Mouse (Mus musculus) forebrain, embryonic 14.5 days (tissue): ENCODE measurements around the gene Mrps31. TPM values are rescaled to one million over a fixed set of nuclear protein-coding genes. Genes with fewer than 3 reads are reported as not detected.

Source experiments
- ATAC-seq: fragments of 200-750 bp; cut with Nextera tagmentation; 2 replicates; pipeline ENCODE4 v1.8.0; 2017; ENCODE audit warnings: mild to moderate bottlenecking, moderate library complexity
- DNase-seq: peaks from one replicate; pipeline ENCODE4 v3.0.0-alpha.2; 2015; ENCODE audit warnings: low spot score
- H3K27ac ChIP-seq: fragments of 300-500 bp; sonication (generic); 2 replicates; pipeline ENCODE4 v1.5.1; 2014; ENCODE audit warnings: low read depth, mild to moderate bottlenecking, control low read depth, low read length, moderate library complexity
- H3K27me3 ChIP-seq: fragments of 300-500 bp; sonication (generic); replicated peaks from 2 replicates; pipeline ENCODE4 v1.6.1; 2014; ENCODE audit warnings: low read length, control low read depth, mixed read lengths; ENCODE audit not compliant: control insufficient read depth, insufficient read depth
- H3K36me3 ChIP-seq: fragments of 300-500 bp; sonication (generic); 2 replicates; pipeline ENCODE4 v1.6.1; 2014; ENCODE audit warnings: low read length, control low read depth; ENCODE audit not compliant: control insufficient read depth, insufficient read depth
- H3K4me1 ChIP-seq: fragments of 300-500 bp; sonication (generic); 2 replicates; pipeline ENCODE4 v1.6.1; 2014; ENCODE audit warnings: antibody characterized with exemption, low read length, control low read depth; ENCODE audit not compliant: control insufficient read depth, insufficient read depth
- H3K4me2 ChIP-seq: fragments of 300-500 bp; sonication (generic); 2 replicates; pipeline ENCODE4 v1.6.1; 2014; ENCODE audit warnings: mild to moderate bottlenecking, control low read depth, low read length
- H3K4me3 ChIP-seq: fragments of 300-500 bp; sonication (generic); 2 replicates; pipeline ENCODE4 v1.5.1; 2014; ENCODE audit warnings: low read depth, low read length, control low read depth
- H3K9ac ChIP-seq: fragments of 300-500 bp; sonication (generic); 2 replicates; pipeline ENCODE4 v1.6.1; 2014; ENCODE audit warnings: mild to moderate bottlenecking, low read length, control low read depth, moderate library complexity
- H3K9me3 ChIP-seq: fragments of 300-500 bp; sonication (generic); replicated peaks from 2 replicates; pipeline ENCODE4 v1.6.1; 2016; ENCODE audit warnings: low read length, control low read depth, mixed read lengths; ENCODE audit not compliant: control insufficient read depth
- WGBS: fragments of 180-500 bp; shearing (Covaris S2); extraction: QIAGEN DNeasy Blood & Tissue Kit; methylation state at CpG from one replicate; pipeline ENCODE4 v1.1.7; 2014; 5-methylcytosine and 5-hydroxymethylcytosine counted together
- polyA plus RNA-seq: library from polyadenylated mRNA; unstranded; fragments of >200 nt; fragmentation: Nextera tagmentation; extraction: Ambion mirVana; gene quantifications from 2 replicates; pipeline ENCODE4 v1.2.1, GENCODE M21; 2014

Mrps31 gene
- polyA plus RNA-seq, 1 experiment from 2014 or later, result 37.9 TPM

- 26% methylated on average over 8 of the region's 8 CpGs for WGBS
- H3K27ac ChIP-seq, result no peak overlapping the region
These were observed 810 bp downstream of the Mrps31 start for GRCm38 (mm10) chr8:22411971-22412370.

More at GRCm38 (mm10) chr8:22411971-22412370, 810 bp downstream of the Mrps31 start:
- peaks cover 6% of the 10 kb centered on the region; the same call in 1 of the 2 replicates for H3K4me1 ChIP-seq
- peaks cover 10% of the 10 kb centered on the region for H3K36me3 ChIP-seq
- DNase-seq, result no peak
- H3K9me3 ChIP-seq, result no peaks in the 10 kb centered on the region
- ATAC-seq, result no peak
- no peaks in the 10 kb centered on the region for H3K27me3 ChIP-seq
- H3K4me3 ChIP-seq, result peak overlapping the region; percentile 83
- peak overlapping the region; percentile 92 for H3K9ac ChIP-seq
- H3K4me2 ChIP-seq, result peak overlapping the region; percentile 66

Other genes with a start within 250 kb of the Mrps31 start
- gene Nek3, start 244.9 kb upstream of the Mrps31 start, polyA plus RNA-seq, result 7.5 and 7.9 TPM in 2 replicates
- gene Ckap2, start 225.5 kb upstream of the Mrps31 start, polyA plus RNA-seq, result 32.0 and 39.1 TPM in 2 replicates
- gene Vps36, start 218.6 kb upstream of the Mrps31 start, polyA plus RNA-seq, result 29.1 and 32.8 TPM in 2 replicates
- 6.1 and 7.3 TPM in 2 replicates for gene Thsd1, start 184.0 kb upstream of the Mrps31 start, polyA plus RNA-seq
- not detected in 2 replicates for gene Tpte, start 127.9 kb upstream of the Mrps31 start, polyA plus RNA-seq
- 8.3 and 8.4 TPM in 2 replicates for gene Slc25a15, start 12.8 kb upstream of the Mrps31 start, polyA plus RNA-seq